Mouse (Mus musculus) liver, embryonic 14.5 days (tissue): ENCODE results near the gene Epn1.

Experiments
- CTCF ChIP-seq: IDR thresholded peaks from 2 replicates; pipeline ENCODE4 v1.5.1; 2016; ENCODE audit warnings: antibody characterized with exemption, low read depth, control low read depth
- EP300 ChIP-seq: IDR thresholded peaks from 2 replicates; pipeline ENCODE4 v1.6.1; 2016; ENCODE audit warnings: antibody characterized with exemption, low read depth

- no peak for TF ChIP-seq CTCF
- no peak for TF ChIP-seq EP300
Measured at GRCm38 (mm10) chr7:5052931-5053343, 27.1 kb upstream of the Epn1 start.
